Mouse (Mus musculus): ENCODE data around the gene Mpi.
A peak's percentile ranks its signal among the peaks of the same experiment; 100 is the strongest.

Mpi gene

GRCm38 (mm10) chr9:57552139-57552887, at the start of gene Mpi:
Gene Mpi, minus strand, starts transcription at chr9:57552763.
- DNase-seq (ENCODE audit: low read depth, low spot score) = peak; percentile 71

GRCm38 (mm10) chr9:57602098-57602497, 49.5 kb upstream of the Mpi start:
- DNase-seq (ENCODE audit: low read depth, low spot score) = no peak

- DNase-seq (ENCODE audit: low read depth, low spot score) = no peak
Observed at GRCm38 (mm10) chr9:57601353-57601706, 48.8 kb upstream of the Mpi start.

GRCm38 (mm10) chr9:57600620-57601352, 48.2 kb upstream of the Mpi start:
- DNase-seq (ENCODE audit: low read depth, low spot score) = peak; percentile 40

- DNase-seq (ENCODE audit: low read depth, low spot score) = no peak
Observed at GRCm38 (mm10) chr9:57598851-57599563, 46.4 kb upstream of the Mpi start.

GRCm38 (mm10) chr9:57597929-57598382, 45.4 kb upstream of the Mpi start:
- DNase-seq (ENCODE audit: low read depth, low spot score) = no peak

GRCm38 (mm10) chr9:57597265-57597664, 44.7 kb upstream of the Mpi start:
- DNase-seq (ENCODE audit: low read depth, low spot score) = no peak

- DNase-seq (ENCODE audit: low read depth, low spot score) = no peak
Observed at GRCm38 (mm10) chr9:57594174-57594509, 41.6 kb upstream of the Mpi start.

- DNase-seq (ENCODE audit: low read depth, low spot score) = no peak
Observed at GRCm38 (mm10) chr9:57593454-57594173, 41.1 kb upstream of the Mpi start.

- DNase-seq (ENCODE audit: low read depth, low spot score) = peak; percentile 50
Observed at GRCm38 (mm10) chr9:57590726-57591125, 38.2 kb upstream of the Mpi start.

GRCm38 (mm10) chr9:57589224-57590126, 36.9 kb upstream of the Mpi start, which contains the start of gene Ulk3:
Gene Ulk3, plus strand, starts transcription at chr9:57589452.
- peak; percentile 84 for DNase-seq (ENCODE audit: low read depth, low spot score)

GRCm38 (mm10) chr9:57584991-57585390, 32.4 kb upstream of the Mpi start:
- DNase-seq (ENCODE audit: low read depth, low spot score) = no peak

- DNase-seq (ENCODE audit: low read depth, low spot score) = no peak
Observed at GRCm38 (mm10) chr9:57577144-57577849, 24.7 kb upstream of the Mpi start.

- DNase-seq (ENCODE audit: low read depth, low spot score) = no peak
Observed at GRCm38 (mm10) chr9:57575577-57575976, 23.0 kb upstream of the Mpi start.

- no peak for DNase-seq (ENCODE audit: low read depth, low spot score)
Observed at GRCm38 (mm10) chr9:57574397-57574796, 21.8 kb upstream of the Mpi start.

- no peak for DNase-seq (ENCODE audit: low read depth, low spot score)
Observed at GRCm38 (mm10) chr9:57568500-57568899, 15.9 kb upstream of the Mpi start.

- peak; percentile 72 for DNase-seq (ENCODE audit: low read depth, low spot score)
Observed at GRCm38 (mm10) chr9:57566846-57567245, 14.3 kb upstream of the Mpi start.

- no peak for DNase-seq (ENCODE audit: low read depth, low spot score)
Observed at GRCm38 (mm10) chr9:57565741-57566221, 13.2 kb upstream of the Mpi start.

GRCm38 (mm10) chr9:57564609-57565008, 12.0 kb upstream of the Mpi start:
- no peak for DNase-seq (ENCODE audit: low read depth, low spot score)

GRCm38 (mm10) chr9:57562896-57563372, 10.4 kb upstream of the Mpi start:
- no peak for DNase-seq (ENCODE audit: low read depth, low spot score)
